Mouse (Mus musculus): Measurements from ENCODE around the gene Jakmip3. TPM values are rescaled to one million over a fixed set of nuclear protein-coding genes. Genes with fewer than 3 reads are reported as not detected.

Jakmip3 gene
- 0.29 and 0.53 TPM in 2 replicates for polyA plus RNA-seq (2012; rRNA removed)

DNA sequence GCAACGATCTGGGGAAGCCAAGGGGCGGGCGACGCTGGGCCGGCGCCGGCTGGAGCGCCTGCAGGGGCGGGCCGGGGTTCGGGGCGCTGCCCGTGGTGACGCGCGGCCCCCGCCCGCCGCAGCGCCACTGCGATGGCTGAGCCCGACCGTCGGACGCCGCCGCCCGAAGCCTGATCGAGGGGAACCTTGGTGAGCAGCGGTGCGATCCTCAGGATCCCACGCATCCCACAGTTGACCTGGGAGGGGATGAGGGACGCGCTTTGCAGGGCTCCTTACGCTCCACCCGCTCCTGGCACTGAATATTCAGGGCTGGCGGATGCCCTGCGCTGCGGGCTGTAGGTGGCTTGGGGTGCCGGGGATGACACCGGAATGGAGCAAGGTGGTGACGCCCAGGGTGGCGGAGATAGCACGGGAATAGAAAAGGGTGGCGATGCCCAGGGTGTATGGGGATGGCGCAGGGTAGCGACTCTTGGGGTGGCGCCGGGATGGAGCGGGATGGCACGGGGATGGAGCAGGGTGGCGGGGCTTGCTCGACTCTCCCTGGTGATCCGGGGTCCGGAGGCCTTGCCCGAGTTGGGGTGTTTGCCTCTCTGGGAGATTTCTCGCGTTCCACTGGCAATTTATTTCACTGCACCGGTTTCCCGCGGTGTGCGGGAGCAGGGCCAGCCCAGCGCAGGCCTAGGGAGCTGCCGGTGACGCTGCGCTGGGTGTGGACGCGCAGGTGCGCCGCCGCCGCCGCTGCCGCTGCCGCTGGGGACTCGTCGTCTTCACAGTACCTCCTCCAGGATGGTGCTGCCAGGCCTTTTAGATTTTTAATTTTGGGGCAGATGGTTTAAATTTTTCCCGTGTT is at the start of gene Jakmip3:
TSS of gene Jakmip3 (plus strand) at position 119 of the 850 bp plus-strand sequence.
- DNase-seq (ENCODE audit: low read depth): no peak

DNA sequence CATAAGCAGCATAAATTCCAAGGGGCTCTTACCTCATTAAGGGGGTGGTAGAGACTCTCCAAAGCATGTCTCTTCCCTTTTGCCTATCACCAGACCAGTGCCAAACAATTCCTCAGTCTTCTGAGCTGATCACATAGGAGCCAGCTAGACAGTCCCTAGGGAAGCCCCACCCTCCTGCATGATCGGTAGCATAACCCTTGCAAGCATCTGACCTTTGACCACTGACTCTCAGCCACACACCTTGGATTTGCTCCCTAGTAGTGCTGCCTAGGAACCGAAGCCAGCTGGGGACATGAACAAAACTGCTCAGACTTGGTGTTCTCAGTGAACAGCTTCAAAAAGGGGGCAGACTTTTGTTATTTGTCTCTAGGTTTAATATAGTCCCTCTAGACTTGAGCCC is 42.4 kb upstream of the Jakmip3 start:
- DNase-seq (ENCODE audit: low read depth): no peak

DNA sequence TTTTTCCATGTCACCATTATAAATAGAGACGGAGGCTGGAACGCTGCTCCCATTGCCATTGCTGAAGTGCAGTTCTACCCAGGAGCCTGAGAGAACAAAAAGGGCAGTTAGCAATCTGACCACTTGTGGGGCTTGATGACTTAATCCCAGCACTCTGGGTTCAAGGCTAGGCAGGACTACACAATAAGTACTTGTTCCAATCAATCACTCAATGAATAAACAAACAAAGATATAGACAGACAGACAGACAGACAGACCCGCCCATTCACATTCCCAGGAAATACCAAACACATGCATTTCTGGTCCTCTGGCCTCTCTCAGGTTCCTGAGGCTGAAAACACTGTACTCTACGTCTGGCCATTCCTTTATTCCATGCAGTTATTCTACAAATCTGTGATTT is 41.8 kb upstream of the Jakmip3 start:
- DNase-seq (ENCODE audit: low read depth): no peak

DNA sequence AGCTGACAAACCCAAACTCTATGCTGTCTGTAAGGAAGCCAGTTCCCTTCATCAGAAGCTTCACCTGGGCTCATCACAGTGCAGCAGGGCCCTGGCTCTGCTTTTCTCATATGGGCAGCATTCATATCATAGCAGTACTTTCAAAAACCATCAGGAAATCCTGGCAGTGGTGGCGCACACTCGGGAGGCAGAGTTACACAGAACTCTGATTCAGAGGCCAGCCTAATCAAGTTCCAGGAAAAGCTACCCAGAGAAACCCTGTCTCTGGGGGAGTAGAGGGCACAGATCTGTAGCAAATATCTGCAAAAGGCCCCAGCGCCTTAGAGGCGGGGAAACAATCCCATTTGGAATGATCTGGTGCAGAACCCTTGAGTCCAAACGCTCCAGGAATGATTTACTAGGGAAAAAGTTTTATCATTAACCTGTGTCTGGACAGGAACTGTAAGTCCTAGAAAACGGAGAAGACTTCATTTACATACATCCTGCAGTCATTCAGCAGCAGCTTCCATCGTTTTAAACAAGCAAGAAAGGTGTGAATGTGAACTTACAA is 36.6 kb upstream of the Jakmip3 start:
- DNase-seq (ENCODE audit: low read depth): no peak

DNA sequence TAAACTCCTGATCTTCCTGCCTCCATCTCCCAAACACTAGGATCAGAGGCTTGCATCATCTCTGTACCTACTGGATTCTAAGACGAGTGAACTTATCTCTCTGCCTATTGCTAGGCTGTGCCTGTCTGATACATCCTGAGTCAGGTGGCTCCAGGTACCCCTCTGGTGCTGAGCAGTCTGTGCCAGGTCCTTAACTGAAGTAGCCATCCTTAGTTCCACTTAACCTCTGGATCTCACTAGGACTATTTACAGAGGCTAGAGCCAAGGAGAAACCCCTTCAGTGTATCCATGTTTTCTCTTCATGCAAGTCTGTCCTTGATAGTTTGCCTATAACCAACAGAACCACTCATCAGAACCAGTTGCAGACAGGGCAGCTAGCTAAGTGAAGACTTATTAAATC is 34.1 kb upstream of the Jakmip3 start:
- DNase-seq (ENCODE audit: low read depth): no peak

DNA sequence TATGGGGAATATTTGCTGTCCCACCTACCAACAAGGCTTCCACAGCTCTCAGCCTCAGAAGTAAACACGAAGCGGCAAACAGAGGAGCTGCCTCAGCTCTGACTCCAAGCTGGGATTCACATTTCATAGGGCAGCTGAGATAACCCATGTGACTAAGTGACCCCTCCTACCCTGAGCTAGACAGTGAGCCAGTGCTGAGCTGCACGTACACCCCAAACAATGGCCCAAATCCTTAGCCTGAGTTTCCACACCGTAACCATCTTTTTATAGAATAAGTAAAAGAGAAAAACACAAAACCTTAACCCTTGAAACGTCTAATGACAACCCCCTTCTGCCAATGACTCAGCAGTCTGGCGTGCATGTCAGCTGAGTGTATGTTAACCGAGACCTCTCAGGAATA is 33.5 kb upstream of the Jakmip3 start:
- DNase-seq (ENCODE audit: low read depth): no peak

DNA sequence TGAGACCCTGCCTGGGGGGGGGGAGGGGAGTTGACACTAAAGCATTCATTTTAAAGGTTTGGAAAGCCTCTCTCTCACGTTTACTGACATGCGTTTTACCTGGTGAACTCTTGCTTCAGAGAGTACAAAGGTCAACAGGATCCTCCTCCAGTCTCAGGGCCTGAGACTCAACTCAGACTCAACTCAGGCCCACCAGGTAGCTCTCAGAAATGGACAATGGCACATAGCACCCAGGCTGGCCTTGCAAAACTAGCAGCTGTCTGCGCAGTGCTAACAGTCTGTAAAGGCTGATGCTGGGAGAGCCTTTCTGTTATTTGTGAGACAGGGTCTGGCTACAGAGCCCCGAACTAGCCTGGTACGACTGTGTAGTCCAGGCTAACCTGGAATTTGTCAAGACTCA is 32.6 kb upstream of the Jakmip3 start:
- DNase-seq (ENCODE audit: low read depth): no peak

DNA sequence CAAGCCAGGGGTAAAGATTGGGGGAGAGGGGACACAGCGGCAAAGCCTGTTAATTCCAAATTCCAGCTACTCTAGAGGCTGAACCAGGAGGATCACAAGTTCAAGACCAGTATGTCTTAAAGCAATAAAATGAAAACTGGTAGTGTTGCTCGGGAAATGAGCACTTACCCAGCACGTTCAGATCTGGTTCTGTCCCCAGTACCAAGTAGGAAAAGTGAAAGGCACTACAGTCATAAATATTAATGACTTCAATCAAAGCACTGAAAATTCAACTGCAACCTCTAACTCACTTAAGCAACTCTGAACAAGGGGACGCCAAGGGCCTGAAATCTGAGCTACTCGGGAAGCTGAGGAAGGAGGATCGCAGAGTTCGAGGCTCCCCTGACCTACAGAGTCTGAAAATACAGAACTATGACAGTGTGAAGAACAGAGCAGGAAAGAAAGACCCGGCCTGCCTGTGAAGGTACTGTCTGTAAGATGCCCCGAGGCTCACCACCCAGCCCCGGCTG is 31.7 kb upstream of the Jakmip3 start:
- DNase-seq (ENCODE audit: low read depth): no peak

DNA sequence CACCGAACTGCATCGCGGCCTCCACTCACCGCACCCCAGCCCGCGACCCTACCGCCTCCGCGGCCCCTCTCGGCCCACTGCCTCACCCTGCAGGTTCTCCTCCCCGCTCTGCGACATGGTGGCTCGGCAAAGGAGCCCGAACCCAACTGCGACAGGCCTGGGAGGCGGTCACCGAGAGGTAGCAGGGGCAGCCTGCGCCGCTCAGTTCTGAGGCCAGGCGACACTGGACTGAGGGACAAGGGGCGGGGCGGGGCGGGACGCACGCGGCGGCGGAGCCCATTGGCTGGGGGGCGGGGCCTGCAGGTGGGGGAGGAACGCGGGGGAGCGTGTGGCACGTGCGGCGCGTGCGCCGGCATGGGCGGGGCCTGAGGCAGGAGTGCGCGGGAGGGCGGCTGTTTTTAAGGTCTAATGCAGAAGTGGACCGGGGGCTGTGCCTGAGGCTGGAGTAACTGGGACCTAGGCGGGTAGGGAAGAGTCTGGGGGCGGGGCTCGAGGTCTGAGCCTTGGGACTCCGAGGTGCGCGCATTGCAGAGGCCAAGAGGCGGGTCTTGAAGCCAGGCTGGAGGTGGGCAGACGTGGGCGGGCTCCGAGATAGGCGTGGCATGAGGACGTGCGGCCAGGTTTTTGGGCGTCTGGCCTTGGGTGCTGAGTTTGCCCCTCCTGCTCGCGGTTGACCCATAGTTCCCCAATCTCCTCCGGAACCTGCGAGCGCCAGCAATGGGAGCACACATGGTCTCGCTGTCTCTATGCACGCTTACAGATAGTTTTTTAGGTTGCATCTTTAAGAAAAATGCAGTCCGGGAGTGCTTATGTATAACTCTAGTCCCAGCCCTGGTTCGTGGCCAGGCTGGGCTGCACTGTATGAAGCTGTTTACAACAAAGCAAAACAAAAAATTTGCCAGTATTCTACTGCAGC is 31.0 kb upstream of the Jakmip3 start, which contains the start of gene Bnip3:
TSS of gene Bnip3 (minus strand) at position 243 of the 916 bp plus-strand sequence.
- no peak for DNase-seq (ENCODE audit: low read depth)

DNA sequence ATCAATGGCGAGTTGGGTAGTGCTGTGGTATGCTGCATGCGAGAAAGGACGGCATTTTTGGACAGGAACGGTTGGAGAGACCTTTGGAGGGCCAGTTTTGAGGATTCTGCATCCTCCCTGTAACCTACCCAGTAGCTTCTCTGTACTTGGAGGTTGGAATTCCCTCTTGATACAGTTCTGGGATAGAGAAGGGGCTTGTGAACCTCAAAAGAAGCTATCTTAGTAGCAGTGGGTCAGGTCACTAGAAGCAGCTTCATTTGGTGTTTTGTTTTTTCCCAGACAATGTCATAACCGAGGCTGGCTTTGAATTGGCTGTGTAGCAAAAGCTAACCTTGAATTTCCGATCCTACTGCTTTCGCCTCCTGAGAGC is 30.4 kb upstream of the Jakmip3 start:
- no peak for DNase-seq (ENCODE audit: low read depth)

DNA sequence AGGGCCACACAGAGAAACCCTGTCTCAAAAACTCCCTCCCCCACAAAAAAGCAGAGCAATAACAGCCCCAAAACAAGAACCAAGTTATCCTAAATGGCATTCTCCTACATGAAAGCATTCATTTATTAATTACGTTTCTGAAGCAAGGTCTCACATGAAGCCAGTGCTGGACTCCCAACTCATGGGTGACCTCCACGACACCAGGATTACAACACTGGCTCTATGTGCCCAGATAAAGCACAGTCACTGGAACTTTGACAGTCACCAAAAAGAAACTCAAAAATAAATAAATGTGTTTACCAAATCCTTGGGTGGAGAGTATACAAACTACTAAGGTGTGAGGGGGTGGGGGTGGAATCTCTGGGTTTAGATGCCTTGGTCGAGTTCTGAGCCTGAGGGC is 26.9 kb upstream of the Jakmip3 start:
- DNase-seq (ENCODE audit: low read depth): no peak

DNA sequence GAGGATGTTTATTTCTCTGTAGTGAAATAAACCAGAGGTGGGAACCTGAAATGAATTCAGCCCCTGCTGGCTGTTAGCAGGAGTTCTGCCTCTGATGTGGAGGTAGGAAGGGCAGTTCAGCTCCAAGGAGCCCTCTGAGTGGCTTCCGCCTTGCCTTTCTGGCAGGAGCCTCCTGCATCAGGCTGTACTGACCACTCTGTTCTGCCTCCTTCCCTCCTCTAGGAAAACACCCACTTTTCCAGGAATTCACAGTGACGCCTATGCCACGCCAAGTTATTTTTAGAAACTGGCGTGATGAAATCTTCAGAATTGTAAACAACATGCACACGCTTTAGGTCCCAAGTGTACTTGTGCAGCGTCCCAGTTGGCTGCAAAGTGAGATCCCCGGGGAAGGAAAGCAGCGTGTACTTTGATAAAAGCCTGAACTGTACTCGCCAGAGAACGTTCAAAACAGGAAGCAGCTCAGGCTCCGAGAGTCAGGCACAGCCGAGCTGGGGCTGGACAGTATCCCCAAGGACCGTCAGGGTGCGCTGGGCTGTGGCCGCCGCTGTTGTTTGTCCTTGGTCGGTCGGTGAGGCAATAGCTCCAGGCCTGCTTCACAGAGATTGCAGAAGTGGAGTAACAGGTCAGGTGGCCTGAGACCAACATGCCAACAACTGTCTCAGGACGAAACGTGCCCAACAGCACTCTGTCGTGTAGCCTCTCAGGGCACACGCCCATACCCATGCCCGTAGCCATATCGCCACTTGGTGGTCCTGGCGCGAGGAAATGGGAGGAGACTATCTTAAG is 21.2 kb upstream of the Jakmip3 start:
- DNase-seq (ENCODE audit: low read depth): peak; percentile 46

DNA sequence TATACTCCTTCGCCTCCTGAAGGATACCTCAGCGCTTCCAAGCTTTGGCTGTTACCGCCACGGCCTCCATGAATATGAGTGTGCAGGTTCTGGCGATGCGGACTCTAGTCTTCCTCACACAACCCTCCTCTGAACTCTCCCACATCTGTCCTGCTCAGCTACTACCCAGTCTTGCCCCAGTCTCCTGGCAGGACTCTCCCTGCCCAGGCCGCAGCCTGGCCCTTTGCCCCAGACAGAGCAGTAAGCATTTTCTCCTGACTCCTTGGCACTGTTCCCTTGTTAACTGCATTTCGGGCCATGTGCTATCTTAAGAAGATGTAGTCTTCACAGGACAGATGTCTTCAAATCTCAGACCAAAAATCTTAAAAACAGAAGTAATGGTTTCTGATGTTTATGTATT is 18.9 kb upstream of the Jakmip3 start:
- no peak for DNase-seq (ENCODE audit: low read depth)

DNA sequence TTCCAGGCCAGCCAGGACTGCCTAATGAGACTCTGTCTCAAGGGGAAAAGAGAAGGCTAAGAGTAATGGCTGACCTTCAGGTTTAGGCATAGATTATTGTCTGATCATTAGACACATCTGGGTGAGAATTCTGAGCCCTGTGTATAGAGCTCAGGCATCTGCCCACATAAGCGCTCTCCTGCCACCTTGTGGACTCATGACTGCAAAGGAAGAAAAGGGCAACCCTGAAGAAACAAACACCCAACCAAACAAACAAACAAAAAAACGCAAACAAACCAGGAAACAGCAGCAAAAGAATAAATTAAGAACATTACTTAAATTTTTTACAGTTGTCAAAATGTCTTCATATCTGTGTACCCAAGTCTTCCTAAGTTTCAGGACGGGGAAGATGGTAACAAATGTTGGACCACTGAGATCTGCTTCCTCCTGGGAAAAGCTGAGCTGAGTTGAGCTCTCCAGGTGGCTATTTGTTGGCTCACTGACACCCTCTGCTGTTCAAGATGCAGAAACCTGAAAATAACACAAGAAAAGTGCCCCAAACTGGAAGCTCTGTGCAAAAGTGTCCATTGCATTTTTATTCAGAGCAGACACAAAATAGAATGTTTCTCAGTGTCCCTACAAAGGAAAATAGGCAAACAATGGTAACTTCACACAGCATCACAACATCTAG is 16.6 kb upstream of the Jakmip3 start:
- DNase-seq (ENCODE audit: low read depth): no peak

DNA sequence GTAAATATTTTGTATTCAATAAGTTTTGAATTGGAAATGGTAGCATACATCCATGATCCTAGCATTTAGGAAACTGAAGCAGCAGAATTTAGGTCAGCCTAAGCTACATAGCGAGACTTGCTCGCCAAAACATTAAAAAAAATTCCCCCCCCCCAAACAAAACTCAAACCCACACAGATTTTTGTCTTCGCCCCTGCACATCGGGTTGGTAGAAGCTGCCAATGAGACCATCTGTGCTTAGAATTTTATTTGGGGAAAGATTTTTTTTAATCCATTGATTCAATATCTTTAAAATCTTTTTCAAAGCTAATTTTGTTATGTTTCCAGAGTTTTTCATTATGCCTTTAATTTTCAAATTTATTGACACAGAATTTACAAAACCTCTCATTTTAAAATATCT is 12.1 kb upstream of the Jakmip3 start:
- DNase-seq (ENCODE audit: low read depth): no peak

DNA sequence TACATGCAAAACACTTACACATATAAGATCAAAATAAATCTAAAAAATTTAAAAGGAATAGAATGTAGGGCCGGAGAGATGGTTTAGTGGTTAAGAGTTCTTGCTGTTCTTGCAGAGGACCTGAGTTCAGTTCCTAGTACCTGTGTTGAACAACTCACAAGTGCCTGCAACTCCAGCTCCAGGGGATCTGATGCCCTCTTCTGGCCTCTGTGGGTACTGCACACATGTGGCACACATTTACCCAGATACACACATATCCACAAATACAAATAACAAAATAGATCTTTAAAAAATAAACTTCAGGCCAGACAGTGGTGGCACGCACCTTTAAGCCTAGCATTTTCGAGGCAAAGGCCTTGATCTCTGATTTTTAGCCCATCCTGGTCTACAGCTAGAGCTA is 6.0 kb upstream of the Jakmip3 start:
- DNase-seq (ENCODE audit: low read depth): no peak

DNA sequence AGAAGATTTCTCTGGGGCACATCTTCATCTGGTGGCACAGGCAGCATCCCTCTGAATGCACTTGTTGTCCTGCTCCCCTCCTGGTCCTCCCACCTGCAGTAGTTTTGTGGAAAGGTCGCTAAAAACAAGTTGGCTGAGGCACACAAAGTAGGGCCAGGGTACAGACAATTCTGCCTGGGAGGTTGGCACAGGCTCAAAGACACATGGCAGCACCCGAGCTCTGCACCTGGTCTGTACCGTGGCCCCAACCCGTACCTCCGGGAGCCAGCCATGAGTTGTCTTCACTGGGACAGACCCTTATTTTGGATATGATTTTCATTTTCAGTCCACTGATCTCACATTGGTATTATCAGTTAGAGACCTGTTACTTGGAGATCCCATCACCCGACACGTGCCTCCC is 1.5 kb upstream of the Jakmip3 start:
- DNase-seq (ENCODE audit: low read depth): no peak

DNA sequence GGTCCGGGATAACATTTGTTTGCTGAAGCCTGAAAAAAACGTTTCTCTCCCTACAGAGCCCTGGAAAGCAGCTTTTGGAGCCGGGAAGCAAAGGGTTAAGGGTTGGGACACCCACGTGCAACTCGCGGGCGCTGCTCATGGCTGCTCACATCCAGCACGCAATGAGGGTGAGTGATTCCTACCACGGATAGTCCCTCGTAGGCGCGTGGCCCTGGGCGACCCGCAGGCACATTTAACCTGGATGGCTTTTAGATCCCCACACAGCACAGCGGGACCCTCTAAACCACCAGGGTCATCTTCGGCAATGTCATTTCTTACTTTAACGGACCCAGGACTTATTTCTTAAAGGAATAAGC is 296 bp upstream of the Jakmip3 start:
- no peak for DNase-seq (ENCODE audit: low read depth)

DNA sequence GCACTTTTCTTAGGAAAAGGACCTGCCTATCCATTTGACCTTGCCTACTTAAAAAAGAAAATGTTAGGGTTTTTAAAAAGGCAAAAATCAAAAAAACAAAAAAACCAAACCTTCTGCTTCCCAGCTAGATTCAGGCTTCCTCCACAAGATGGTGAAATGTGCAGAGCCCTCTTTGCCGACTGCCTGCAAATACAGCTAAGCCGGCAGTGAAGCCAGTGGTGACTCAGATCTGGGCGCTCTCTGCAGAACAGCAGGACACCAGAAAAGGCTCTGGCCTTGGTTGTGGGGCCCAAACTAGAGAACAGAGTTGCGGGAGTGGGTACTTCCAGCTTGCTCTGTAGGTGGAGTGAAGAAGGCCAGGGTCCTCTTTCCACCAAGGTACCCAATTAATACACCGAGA is 1.0 kb downstream of the Jakmip3 start:
- DNase-seq (ENCODE audit: low read depth): no peak

DNA sequence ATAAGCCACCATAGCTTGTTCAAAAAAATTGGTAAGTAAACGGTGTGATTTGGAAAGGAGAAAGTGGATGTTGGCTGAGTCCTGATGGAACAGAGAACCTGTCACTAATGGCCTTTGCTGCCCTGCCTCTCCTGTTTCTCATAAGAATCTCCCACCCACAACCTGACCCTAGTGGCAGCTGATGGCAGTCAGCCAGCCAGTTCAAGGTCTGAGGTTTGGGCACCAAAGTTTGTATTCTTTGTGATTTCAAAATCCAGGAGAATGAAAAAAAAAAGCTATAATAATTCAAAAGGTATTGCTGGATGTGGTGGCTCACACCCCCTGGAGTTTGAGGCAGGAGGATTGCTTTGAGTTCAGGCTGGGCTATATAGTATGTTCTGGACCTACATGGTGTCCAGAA is 1.8 kb downstream of the Jakmip3 start:
- no peak for DNase-seq (ENCODE audit: low read depth)

DNA sequence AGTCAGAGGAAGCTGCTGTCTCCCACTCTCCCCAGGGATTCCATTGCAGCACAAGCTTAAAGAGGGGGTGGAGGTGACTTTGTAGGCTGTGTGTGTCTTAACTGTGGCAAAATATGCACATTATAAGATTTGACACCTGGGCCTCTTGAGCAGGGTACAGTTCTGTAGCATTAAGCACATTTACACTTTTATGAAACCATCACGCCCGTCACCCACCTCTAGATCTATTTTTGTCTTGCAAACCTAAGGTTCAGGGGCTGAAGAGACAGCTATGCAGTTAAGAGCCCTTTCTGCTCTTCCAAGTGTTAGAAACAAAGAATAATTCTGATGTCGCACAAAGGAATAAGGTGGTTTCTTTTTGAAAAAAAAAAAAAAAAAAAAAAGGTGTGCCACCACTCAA is 5.1 kb downstream of the Jakmip3 start:
- no peak for DNase-seq (ENCODE audit: low read depth)
